In the genomic region with DNA sequence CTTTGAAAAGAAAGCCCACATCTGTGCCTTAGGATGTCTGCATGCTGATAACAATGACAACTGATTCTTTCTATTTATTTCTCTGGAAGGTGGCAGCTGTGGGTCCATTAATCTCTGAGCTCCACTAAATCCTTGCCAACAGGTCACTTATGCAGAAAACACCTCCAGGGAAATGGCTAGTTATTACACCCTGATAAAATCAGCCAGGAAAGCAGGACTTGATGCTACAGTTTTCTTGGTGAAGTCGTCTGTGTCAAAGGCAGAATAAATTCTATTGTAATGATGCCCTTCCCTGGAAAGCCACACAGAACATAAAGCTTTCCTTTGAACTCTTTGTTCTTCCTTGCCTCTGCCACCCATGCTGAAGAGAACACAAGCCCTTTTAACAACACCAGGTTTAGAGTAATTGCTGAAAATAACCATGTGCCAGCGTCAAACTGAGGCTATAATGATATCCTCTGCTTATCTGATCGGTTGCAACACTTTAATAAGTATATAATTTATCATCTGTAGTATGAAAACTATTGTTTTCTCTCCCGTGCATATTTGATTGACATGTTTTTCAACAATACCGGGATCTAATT, we compare ENCODE assay signal across 14 mouse cellular contexts. TPM values are rescaled to one million over a fixed set of nuclear protein-coding genes. Genes with fewer than 3 reads are reported as not detected.
DNase-seq lines count a peak whose midpoint lies in the region; ATAC-seq and TF ChIP-seq lines count a peak whose summit lies in the region.
"Had no signal": no experiment of that assay in that cellular context is flagged by ENCODE, and none has a peak within 500 bp of the region (broad histone marks: within the 10 kb centered on the region; RNA-seq: fewer than 3 reads in every experiment).

No protein-coding gene starts in this region.

- no peaks in the 10 kb centered on the region for H3K27me3 ChIP-seq in hindbrain, embryonic 11.5 days (ENCODE audit: control insufficient read depth, insufficient read depth, low read length)
- no peaks in the 10 kb centered on the region for H3K27me3 ChIP-seq in midbrain, embryonic 14.5 days (ENCODE audit: control insufficient read depth, insufficient read depth, low read length)

- no peak overlapping the region for H3K9ac ChIP-seq in hindbrain, embryonic 11.5 days (ENCODE audit: low read depth, low read length)
- peak overlapping the region; percentile 32; the same call in 1 of the 2 replicates for H3K9ac ChIP-seq in midbrain, embryonic 14.5 days (replicated peaks; ENCODE audit: low read length)

- peak overlapping the region; percentile 38 for H3K4me3 ChIP-seq in left cerebral cortex, adult 2 months
- no peak overlapping the region for H3K4me3 ChIP-seq in hindbrain, embryonic 11.5 days (ENCODE audit: low read depth, low read length)
- no peak overlapping the region for H3K4me3 ChIP-seq in midbrain, embryonic 14.5 days (replicated peaks; ENCODE audit: low read depth, low read length)

- whole genome bisulfite sequencing in hindbrain, embryonic 11.5 days = 31% methylated on average over 5 of the region's 5 CpGs
- WGBS in midbrain, embryonic 14.5 days = 8% methylated on average over 5 of the region's 5 CpGs

- peak; percentile 78 for ATAC-seq in hindbrain, embryonic 11.5 days (ENCODE audit: low FRiP score)
- ATAC-seq in midbrain, embryonic 14.5 days (ENCODE audit: low FRiP score, low TSS enrichment) = peak; percentile 63; the same call in 1 of the 2 replicates
- ATAC-seq: CD4-positive, CD25-positive, alpha-beta regulatory T cell, adult 4 months had no signal

- no peak for DNase-seq in left cerebral cortex, adult 2 months (ENCODE audit: extremely low spot score in 1 of 2, low spot score in 2 of 2)
- DNase-seq in left cerebral cortex, adult 11 months (ENCODE audit: low spot score) = no peak
- peak; percentile 36 for DNase-seq in hindbrain, embryonic 11.5 days (ENCODE audit: low spot score)
- DNase-seq in midbrain, embryonic 14.5 days = peak; percentile 74
- no peak for DNase-seq in right cerebral cortex, adult 18-20 months
- no peak for DNase-seq in layer of hippocampus, adult 9-11 months
- DNase-seq in cerebellum, postnatal 14 days = no peak
- DNase-seq in adrenal gland, postnatal 36 days = no peak
- DNase-seq: adrenal gland, postnatal 25 days; cerebellum, adult 8-10 months; lung, postnatal 10 days had no signal

- no peaks in the 10 kb centered on the region for H3K9me3 ChIP-seq in hindbrain, embryonic 11.5 days (ENCODE audit: control insufficient read depth, low read length)
- no peaks in the 10 kb centered on the region for H3K9me3 ChIP-seq in midbrain, embryonic 14.5 days (ENCODE audit: control insufficient read depth, low read length)

- intact Hi-C loops in left cerebral cortex, adult 2 months (cut with DNase I) = loop anchor here (5.0 kb wide), 1 partner anchor 304 kb away; no protein-coding TSS in a partner anchor

- no peak overlapping the region for H3K4me2 ChIP-seq in hindbrain, embryonic 11.5 days (replicated peaks; ENCODE audit: low read depth, low read length)
- H3K4me2 ChIP-seq in midbrain, embryonic 14.5 days (ENCODE audit: low read length) = peak overlapping the region; percentile 47
- H3K4me2 ChIP-seq: heart, embryonic 11.5 days had no signal

- H3K4me1 ChIP-seq in hindbrain, embryonic 11.5 days (replicated peaks; ENCODE audit: control insufficient read depth, insufficient read depth, low read length) = no peaks in the 10 kb centered on the region; the same call in 1 of the 2 replicates
- H3K4me1 ChIP-seq in midbrain, embryonic 14.5 days (ENCODE audit: control insufficient read depth, insufficient read depth, low read length) = peaks cover 21% of the 10 kb centered on the region

- no peaks in the 10 kb centered on the region for H3K36me3 ChIP-seq in hindbrain, embryonic 11.5 days (ENCODE audit: control insufficient read depth, insufficient read depth, low read length)
- H3K36me3 ChIP-seq in midbrain, embryonic 14.5 days (ENCODE audit: control insufficient read depth, insufficient read depth, low read length) = no peaks in the 10 kb centered on the region

- peak overlapping the region; percentile 77 for H3K27ac ChIP-seq in left cerebral cortex, adult 2 months
- peak overlapping the region; percentile 40; the same call in 1 of the 2 replicates for H3K27ac ChIP-seq in hindbrain, embryonic 11.5 days (ENCODE audit: low read depth, low read length)
- peak overlapping the region; percentile 90 for H3K27ac ChIP-seq in midbrain, embryonic 14.5 days (replicated peaks; ENCODE audit: low read depth, low read length)
- H3K27ac ChIP-seq: kidney, postnatal 0 days had no signal

- no peak for TF ChIP-seq CTCF in left cerebral cortex, adult 2 months (IDR thresholded peaks at IDR 0.05)

RNA-seq across cellular contexts. Expression of a gene that starts 47.1 kb away (rescaled TPM):
- total RNA-seq in left cerebral cortex, adult 2 months (2021) = 100 to 1,000 TPM; 258 to 269 TPM
- 17.3 and 23.8 TPM in 2 replicates for polyA plus RNA-seq in hindbrain, embryonic 11.5 days (2014; fragmentation: Nextera tagmentation; extraction: Ambion mirVana)
- polyA plus RNA-seq in midbrain, embryonic 14.5 days (2014; fragmentation: Nextera tagmentation; extraction: Ambion mirVana) = 47.2 and 51.8 TPM in 2 replicates
- total RNA-seq in adrenal gland, postnatal 36 days (2021) = 100 to 1,000 TPM; 379 to 391 TPM

Comparison
In these comparisons a context has a peak if more than half of its experiments do, and no peak if none do; other contexts are left out.
1. DNase-seq: peak in hindbrain, embryonic 11.5 days (single experiment) and midbrain, embryonic 14.5 days (single experiment); none in left cerebral cortex, adult 2 months (0 of 2), left cerebral cortex, adult 11 months (single experiment), right cerebral cortex, adult 18-20 months (single experiment), layer of hippocampus, adult 9-11 months (single experiment), cerebellum, postnatal 14 days (0 of 2) and adrenal gland, postnatal 36 days (0 of 2).
2. H3K27ac ChIP-seq: peak in every context shown above with its lines; median percentile 90 in midbrain, embryonic 14.5 days; 77 in left cerebral cortex, adult 2 months; 40 in hindbrain, embryonic 11.5 days.